Mouse (Mus musculus): ENCODE measurements at regions not wholly inside any gene's neighbourhood (a gene's known extent, or its start where the extent isn't known, plus 50 kb on each side); places are given as distances from the start of the nearest gene placed in this dataset.
"Not testable (repeated sequence)": the region's sequence is repeated elsewhere in the genome, so short reads cannot be mapped to it uniquely, and the experiment has no call there.

- no peak for DNase-seq (ENCODE audit: low spot score in 2 of 2)
Measured at GRCm38 (mm10) chr3:117117838-117118237, 149.1 kb upstream of the Palmd start.

GRCm38 (mm10) chr3:117116210-117116609 lies 147.4 kb upstream of the Palmd start:
- no peak for DNase-seq (ENCODE audit: low spot score in 2 of 2)

GRCm38 (mm10) chr3:117112766-117113165 lies 144.0 kb upstream of the Palmd start:
- DNase-seq (ENCODE audit: low spot score in 2 of 2), result no peak

- no peak for DNase-seq (ENCODE audit: low spot score in 2 of 2)
Measured at GRCm38 (mm10) chr3:117112304-117112703, 143.5 kb upstream of the Palmd start.

- DNase-seq (ENCODE audit: low spot score in 2 of 2), result no peak
Measured at GRCm38 (mm10) chr3:117108966-117109700, 140.3 kb upstream of the Palmd start.

- DNase-seq (ENCODE audit: low spot score in 2 of 2), result no peak
Measured at GRCm38 (mm10) chr3:117107986-117108385, 139.2 kb upstream of the Palmd start.

GRCm38 (mm10) chr3:117107378-117107777 lies 138.6 kb upstream of the Palmd start:
- DNase-seq (ENCODE audit: low spot score in 2 of 2), result no peak

GRCm38 (mm10) chr3:117087646-117088045 lies 118.9 kb upstream of the Palmd start:
- no peak for DNase-seq (ENCODE audit: low spot score in 2 of 2)

- DNase-seq (ENCODE audit: low spot score in 2 of 2), result no peak
Measured at GRCm38 (mm10) chr3:117076734-117077133, 107.9 kb upstream of the Palmd start.

GRCm38 (mm10) chr3:117073399-117073798 lies 104.6 kb upstream of the Palmd start:
- DNase-seq (ENCODE audit: low spot score in 2 of 2), result no peak

- no peak for DNase-seq (ENCODE audit: low spot score in 2 of 2)
Measured at GRCm38 (mm10) chr3:117072998-117073397, 104.2 kb upstream of the Palmd start.

GRCm38 (mm10) chr3:117071851-117072250 lies 103.1 kb upstream of the Palmd start:
- DNase-seq (ENCODE audit: low spot score in 2 of 2), result no peak

- DNase-seq (ENCODE audit: low spot score in 2 of 2), result no peak
Measured at GRCm38 (mm10) chr3:117067470-117068053, 98.8 kb upstream of the Palmd start.

- DNase-seq (ENCODE audit: low spot score in 2 of 2), result no peak
Measured at GRCm38 (mm10) chr3:117065904-117066303, 97.1 kb upstream of the Palmd start.

- no peak for DNase-seq (ENCODE audit: low spot score in 2 of 2)
Measured at GRCm38 (mm10) chr3:117061831-117062230, 93.0 kb upstream of the Palmd start.

- no peak for DNase-seq (ENCODE audit: low spot score in 2 of 2)
Measured at GRCm38 (mm10) chr3:117061182-117061581, 92.4 kb upstream of the Palmd start.

GRCm38 (mm10) chr3:117054711-117055110 lies 85.9 kb upstream of the Palmd start:
- not testable (repeated sequence) for DNase-seq (ENCODE audit: low spot score in 2 of 2)

- no peak for DNase-seq (ENCODE audit: low spot score in 2 of 2)
Measured at GRCm38 (mm10) chr3:117051431-117051830, 82.6 kb upstream of the Palmd start.

- no peak for DNase-seq (ENCODE audit: low spot score in 2 of 2)
Measured at GRCm38 (mm10) chr3:117050909-117051308, 82.1 kb upstream of the Palmd start.

- DNase-seq (ENCODE audit: low spot score in 2 of 2), result no peak
Measured at GRCm38 (mm10) chr3:117049410-117049809, 80.6 kb upstream of the Palmd start.

- no peak for DNase-seq (ENCODE audit: low spot score in 2 of 2)
Measured at GRCm38 (mm10) chr3:117044809-117045208, 76.0 kb upstream of the Palmd start.

GRCm38 (mm10) chr3:117044304-117044703 lies 75.5 kb upstream of the Palmd start:
- no peak for DNase-seq (ENCODE audit: low spot score in 2 of 2)

GRCm38 (mm10) chr3:117038928-117039300 lies 70.1 kb upstream of the Palmd start:
- no peak for DNase-seq (ENCODE audit: low spot score in 2 of 2)

Measured in urinary bladder, postnatal 4 days (tissue).